Mouse (Mus musculus): ENCODE data around the gene Ttbk1. TPM values are rescaled to one million over a fixed set of nuclear protein-coding genes. Genes with fewer than 3 reads are reported as not detected.

Gene Ttbk1
- total and polyA plus RNA-seq, 3 experiments = 0.16 to 0.23 (median 0.21) TPM

DNA sequence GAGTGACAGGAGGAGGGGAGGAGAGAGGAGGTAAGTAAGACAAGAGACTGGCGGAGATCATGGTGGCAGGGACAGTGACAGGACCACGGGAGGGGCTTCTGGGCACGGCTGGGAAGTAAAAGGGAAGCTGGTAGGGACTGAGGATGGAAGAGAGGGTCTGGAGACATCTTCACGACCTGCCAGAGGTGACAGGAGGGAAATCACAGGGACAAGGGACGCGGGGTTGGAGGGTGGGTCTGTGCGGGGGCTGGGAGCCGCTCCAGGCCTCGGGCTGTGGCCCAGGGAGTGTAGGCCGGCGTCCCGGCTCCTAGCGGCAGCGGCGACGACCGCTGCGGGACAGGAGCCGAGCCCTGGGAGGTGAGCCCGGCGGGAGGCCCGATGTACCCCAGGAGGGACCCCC, 480 bp downstream of the Ttbk1 start:
- Histone ChIP-seq H3K36me3 (ENCODE audit: control insufficient read depth, insufficient read depth, low read length) (no peaks in the 10 kb centered on the region), H3K9ac (ENCODE audit: low read depth, low read length) (no peak overlapping the region), H3K27me3 (ENCODE audit: control insufficient read depth, insufficient read depth, low read length) (peaks cover 13% of the 10 kb centered on the region), H3K79me2 (replicated peaks; ENCODE audit: control insufficient read depth, insufficient read depth, low read length) (no peaks in the 10 kb centered on the region), H3K4me3 (no peak overlapping the region), H3K4me1 (ENCODE audit: control insufficient read depth, insufficient read depth, low read length) (no peaks in the 10 kb centered on the region), H3K27ac (no peak overlapping the region)
- TF ChIP-seq POLR2A (IDR thresholded peaks at IDR 0.05; ENCODE audit: insufficient read depth, low read depth, low read length) = no peak
- TF ChIP-seq CTCF (IDR thresholded peaks at IDR 0.05) = no peak
- no peak for TF ChIP-seq EP300 (IDR thresholded peaks at IDR 0.05; ENCODE audit: insufficient read depth, low read depth, low read length)
- 5% methylated on average over 22 of the region's 22 CpGs for WGBS
- no peak for DNase-seq
- intact Hi-C loops (cut with DNase I) = no loop called here

DNA sequence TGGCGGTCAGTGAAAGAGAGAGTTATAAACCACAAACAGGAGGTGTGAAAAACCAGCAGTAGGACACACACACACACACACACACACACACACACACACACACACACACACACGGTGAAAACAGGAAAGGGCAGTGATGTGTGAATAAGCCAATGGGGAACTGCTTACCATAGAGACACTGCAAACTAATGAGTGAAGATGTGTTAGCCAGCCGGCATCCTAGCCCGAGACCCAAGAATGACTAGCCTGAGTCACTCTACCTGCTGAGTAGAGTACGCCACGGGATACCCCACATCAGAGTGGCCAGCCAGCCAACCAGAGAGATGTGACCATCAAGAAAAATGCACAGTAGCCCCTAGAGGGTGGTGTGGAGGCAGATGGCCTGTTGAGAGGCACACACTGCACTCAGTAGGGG, 3.0 kb downstream of the Ttbk1 start:
- no peak for TF ChIP-seq EP300 (IDR thresholded peaks at IDR 0.05; ENCODE audit: insufficient read depth, low read depth, low read length)
- no peak for TF ChIP-seq POLR2A (IDR thresholded peaks at IDR 0.05; ENCODE audit: insufficient read depth, low read depth, low read length)
- no peak for TF ChIP-seq CTCF (IDR thresholded peaks at IDR 0.05)
- Histone ChIP-seq H3K4me1 (ENCODE audit: control insufficient read depth, insufficient read depth, low read length) (no peaks in the 10 kb centered on the region), H3K36me3 (ENCODE audit: control insufficient read depth, insufficient read depth, low read length) (no peaks in the 10 kb centered on the region), H3K79me2 (replicated peaks; ENCODE audit: control insufficient read depth, insufficient read depth, low read length) (no peaks in the 10 kb centered on the region), H3K27me3 (ENCODE audit: control insufficient read depth, insufficient read depth, low read length) (peaks cover 13% of the 10 kb centered on the region), H3K9ac (ENCODE audit: low read depth, low read length) (no peak overlapping the region), H3K4me3 (no peak overlapping the region), H3K27ac (no peak overlapping the region)
- DNase-seq = no peak
- WGBS = 19% methylated on average over 6 of the region's 6 CpGs
- intact Hi-C loops (cut with DNase I) = no loop called here

DNA sequence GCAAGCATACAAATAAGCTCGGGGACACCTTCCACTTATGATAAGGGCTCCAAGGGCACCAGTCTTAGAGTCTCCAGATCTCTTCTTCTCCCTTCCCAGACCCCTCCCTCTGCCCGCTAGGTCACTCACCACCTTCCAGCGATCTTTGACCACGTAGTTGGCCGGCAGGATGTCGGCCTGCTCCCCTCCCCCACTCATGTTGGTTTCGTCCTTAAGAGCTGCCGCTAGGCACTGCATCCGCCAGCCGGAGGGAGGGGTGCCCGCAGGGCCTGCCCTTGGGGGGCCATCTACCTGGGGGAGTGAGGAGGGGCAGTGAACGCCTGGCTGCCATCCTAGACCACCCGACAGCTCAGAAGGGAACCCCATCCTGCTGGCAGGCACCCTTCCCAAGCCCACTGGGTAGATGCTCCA, 3.4 kb downstream of the Ttbk1 start:
- Histone ChIP-seq H3K4me1 (ENCODE audit: control insufficient read depth, insufficient read depth, low read length) (no peaks in the 10 kb centered on the region), H3K27me3 (ENCODE audit: control insufficient read depth, insufficient read depth, low read length) (peaks cover 13% of the 10 kb centered on the region), H3K4me3 (peak overlapping the region; percentile 23; the same call in 1 of the 2 replicates), H3K36me3 (ENCODE audit: control insufficient read depth, insufficient read depth, low read length) (no peaks in the 10 kb centered on the region), H3K9ac (ENCODE audit: low read depth, low read length) (no peak overlapping the region), H3K27ac (no peak overlapping the region), H3K79me2 (replicated peaks; ENCODE audit: control insufficient read depth, insufficient read depth, low read length) (no peaks in the 10 kb centered on the region)
- WGBS = under 1% methylated on average over 13 of the region's 13 CpGs
- no peak for TF ChIP-seq POLR2A (IDR thresholded peaks at IDR 0.05; ENCODE audit: insufficient read depth, low read depth, low read length)
- TF ChIP-seq EP300 (IDR thresholded peaks at IDR 0.05; ENCODE audit: insufficient read depth, low read depth, low read length) = no peak
- TF ChIP-seq CTCF (IDR thresholded peaks at IDR 0.05) = no peak
- DNase-seq = peak in 1 of 2 experiments; percentile 8
- intact Hi-C loops (cut with DNase I) = no loop called here

DNA sequence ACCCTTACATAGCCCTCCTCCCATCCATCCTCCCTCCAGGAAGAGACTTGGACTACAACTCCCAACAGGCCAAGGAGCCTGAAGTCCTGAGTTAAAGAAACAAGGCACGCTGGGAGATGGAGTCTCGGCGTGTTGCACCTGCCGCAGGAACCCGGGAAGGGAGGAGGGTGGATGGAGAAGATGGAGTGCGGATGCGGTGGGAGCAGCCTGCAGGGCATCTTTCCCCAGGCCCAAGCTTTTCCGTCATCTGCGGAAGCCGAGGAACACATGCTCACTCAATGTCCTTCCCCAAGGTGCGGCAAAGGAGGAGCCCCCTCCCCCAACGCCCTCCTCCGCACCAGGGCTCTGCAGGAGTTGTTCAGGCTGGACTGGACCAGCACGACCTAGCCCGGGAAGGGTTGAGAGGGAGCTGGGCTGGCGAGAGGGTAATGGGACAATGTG, 3.9 kb downstream of the Ttbk1 start:
- Histone ChIP-seq H3K4me3 (peak overlapping the region; percentile 23; the same call in 1 of the 2 replicates), H3K27ac (no peak overlapping the region), H3K79me2 (replicated peaks; ENCODE audit: control insufficient read depth, insufficient read depth, low read length) (no peaks in the 10 kb centered on the region), H3K36me3 (ENCODE audit: control insufficient read depth, insufficient read depth, low read length) (no peaks in the 10 kb centered on the region), H3K4me1 (ENCODE audit: control insufficient read depth, insufficient read depth, low read length) (no peaks in the 10 kb centered on the region), H3K9ac (ENCODE audit: low read depth, low read length) (no peak overlapping the region), H3K27me3 (ENCODE audit: control insufficient read depth, insufficient read depth, low read length) (peaks cover 13% of the 10 kb centered on the region)
- TF ChIP-seq CTCF (IDR thresholded peaks at IDR 0.05) (no peak), POLR2A (IDR thresholded peaks at IDR 0.05; ENCODE audit: insufficient read depth, low read depth, low read length) (no peak), EP300 (IDR thresholded peaks at IDR 0.05; ENCODE audit: insufficient read depth, low read depth, low read length) (no peak)
- 3% methylated on average over 16 of the region's 16 CpGs for WGBS
- peak in 1 of 2 experiments; percentile 21 for DNase-seq
- intact Hi-C loops (cut with DNase I) = no loop called here

DNA sequence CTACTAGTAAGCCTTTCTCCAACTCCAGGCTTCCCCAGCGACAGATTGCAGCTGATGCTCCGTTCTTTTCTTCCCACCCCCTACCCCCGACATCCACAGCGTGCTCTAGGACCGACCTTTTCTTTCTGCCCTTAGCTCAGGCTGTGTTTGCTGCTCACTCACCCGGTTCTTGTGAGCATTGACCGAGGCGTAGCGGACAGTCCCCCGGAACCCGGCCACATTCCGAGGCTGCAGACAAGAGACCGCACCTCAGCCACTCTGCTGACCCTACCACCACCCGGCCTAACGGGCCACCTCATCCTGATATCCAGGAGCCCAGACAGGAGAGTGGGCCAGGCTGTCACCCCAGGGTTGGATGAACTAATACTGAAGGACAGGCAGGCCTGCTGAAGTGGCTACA, 10.2 kb downstream of the Ttbk1 start:
- no peaks in the 10 kb centered on the region for H3K36me3 ChIP-seq (ENCODE audit: control insufficient read depth, insufficient read depth, low read length)
- no peaks in the 10 kb centered on the region for H3K4me1 ChIP-seq (ENCODE audit: control insufficient read depth, insufficient read depth, low read length)
- H3K4me3 ChIP-seq = no peak overlapping the region
- no peak overlapping the region for H3K27ac ChIP-seq
- 90% methylated on average over 15 of the region's 15 CpGs for WGBS
- no peaks in the 10 kb centered on the region for H3K27me3 ChIP-seq (ENCODE audit: control insufficient read depth, insufficient read depth, low read length)
- H3K9ac ChIP-seq (ENCODE audit: low read depth, low read length) = no peak overlapping the region
- no peaks in the 10 kb centered on the region for H3K79me2 ChIP-seq (replicated peaks; ENCODE audit: control insufficient read depth, insufficient read depth, low read length)
- intact Hi-C loops (cut with DNase I) = no loop called here
- no peak for TF ChIP-seq CTCF (IDR thresholded peaks at IDR 0.05)
- no peak for TF ChIP-seq EP300 (IDR thresholded peaks at IDR 0.05; ENCODE audit: insufficient read depth, low read depth, low read length)
- no peak for DNase-seq

DNA sequence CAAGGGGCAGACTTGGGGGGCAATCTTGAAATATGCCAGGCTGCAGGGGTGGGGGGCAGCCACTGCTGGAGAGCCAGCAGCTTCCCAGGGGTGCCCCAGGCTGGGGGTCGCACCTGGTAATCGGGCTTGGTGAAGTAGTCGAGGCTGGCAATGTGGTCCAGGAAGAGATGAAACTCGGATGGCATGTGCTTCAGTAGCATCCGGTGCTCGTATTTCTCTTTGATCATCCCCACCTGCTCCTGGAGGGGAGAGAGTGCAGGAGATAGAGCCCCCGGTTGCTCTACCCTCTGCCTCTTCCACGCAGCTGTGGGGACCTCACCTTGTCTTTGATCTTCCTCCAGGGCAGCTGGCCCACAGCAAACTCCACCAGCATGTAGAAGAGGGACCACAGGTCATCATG, 10.9 kb downstream of the Ttbk1 start:
- no peak overlapping the region for H3K27ac ChIP-seq
- TF ChIP-seq CTCF (IDR thresholded peaks at IDR 0.05) = no peak
- TF ChIP-seq POLR2A (IDR thresholded peaks at IDR 0.05; ENCODE audit: insufficient read depth, low read depth, low read length) = no peak
- TF ChIP-seq EP300 (IDR thresholded peaks at IDR 0.05; ENCODE audit: insufficient read depth, low read depth, low read length) = no peak
- H3K79me2 ChIP-seq (replicated peaks; ENCODE audit: control insufficient read depth, insufficient read depth, low read length) = no peaks in the 10 kb centered on the region
- H3K27me3 ChIP-seq (ENCODE audit: control insufficient read depth, insufficient read depth, low read length) = no peaks in the 10 kb centered on the region
- WGBS = 70% methylated on average over 8 of the region's 8 CpGs
- H3K4me1 ChIP-seq (ENCODE audit: control insufficient read depth, insufficient read depth, low read length) = no peaks in the 10 kb centered on the region
- no peak for DNase-seq
- H3K36me3 ChIP-seq (ENCODE audit: control insufficient read depth, insufficient read depth, low read length) = no peaks in the 10 kb centered on the region
- no peak overlapping the region for H3K4me3 ChIP-seq
- intact Hi-C loops (cut with DNase I) = no loop called here
- no peak overlapping the region for H3K9ac ChIP-seq (ENCODE audit: low read depth, low read length)

Data from heart, adult 2 months (tissue).